Mouse (Mus musculus) gastrocnemius, adult 2 months (tissue): ENCODE results near the gene Nlrc3. TPM values are rescaled to one million over a fixed set of nuclear protein-coding genes. Genes with fewer than 3 reads are reported as not detected.
A peak's percentile ranks its signal among the peaks of the same experiment; 100 is the strongest.
"Not testable (repeated sequence)": the region's sequence is repeated elsewhere in the genome, so short reads cannot be mapped to it uniquely, and the experiment has no call there.

ENCODE experiments used
- DNase-seq: peaks from one replicate; pipeline ENCODE4 v3.0.0; 2022
- H3K27ac ChIP-seq: fragments of 200-600 bp; 2 replicates; pipeline ENCODE4 v1.8.1; 2022; ENCODE audit warnings: mild to moderate bottlenecking
- H3K4me3 ChIP-seq: fragments of 200-600 bp; 2 replicates; pipeline ENCODE4 v1.8.1; 2022; ENCODE audit warnings: mild to moderate bottlenecking, moderate library complexity
- CTCF ChIP-seq: fragments of 200-600 bp; IDR thresholded peaks from 2 replicates; pipeline ENCODE4 v1.8.1; 2022; ENCODE audit warnings: antibody characterized with exemption, mild to moderate bottlenecking, moderate library complexity
- intact Hi-C: fragments of 180-260 bp; cut with DNase I; formaldehyde crosslinking; loops from one replicate; pipeline ENCODE4 v1.15.1; 2025
- total RNA-seq, 2 experiments: library from RNA; stranded (reverse); gene quantifications; 2 replicates each; pipeline ENCODE4 v1.2.3; 2021

The Nlrc3 gene
- total RNA-seq, 2 experiments from 2014 or later: 1.6 to 4.4 TPM

DNA sequence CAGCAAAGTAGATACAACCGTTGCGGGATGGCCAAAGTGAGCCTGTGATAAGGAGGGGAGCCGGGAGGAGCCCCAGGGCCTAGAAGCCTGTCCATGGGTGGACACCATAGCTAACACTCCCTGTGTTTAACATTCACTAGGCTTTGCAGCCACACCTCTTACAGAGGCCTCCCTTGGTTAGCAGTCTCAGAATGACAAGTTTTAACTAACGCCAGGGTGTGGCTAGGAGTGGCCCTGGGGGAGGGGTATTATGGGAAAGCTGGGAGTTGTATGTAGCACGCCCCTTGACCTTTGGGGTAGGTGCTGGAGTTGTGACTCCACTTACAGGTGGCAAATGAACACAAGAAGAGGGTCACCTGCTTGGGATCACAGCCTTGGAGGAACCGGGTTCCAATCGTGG is 774 bp downstream of the Nlrc3 start:
- Histone ChIP-seq H3K4me3 (no peak overlapping the region), H3K27ac (no peak overlapping the region)
- no peak for DNase-seq
- no peak for TF ChIP-seq CTCF
- intact Hi-C loops: no loop called here

DNA sequence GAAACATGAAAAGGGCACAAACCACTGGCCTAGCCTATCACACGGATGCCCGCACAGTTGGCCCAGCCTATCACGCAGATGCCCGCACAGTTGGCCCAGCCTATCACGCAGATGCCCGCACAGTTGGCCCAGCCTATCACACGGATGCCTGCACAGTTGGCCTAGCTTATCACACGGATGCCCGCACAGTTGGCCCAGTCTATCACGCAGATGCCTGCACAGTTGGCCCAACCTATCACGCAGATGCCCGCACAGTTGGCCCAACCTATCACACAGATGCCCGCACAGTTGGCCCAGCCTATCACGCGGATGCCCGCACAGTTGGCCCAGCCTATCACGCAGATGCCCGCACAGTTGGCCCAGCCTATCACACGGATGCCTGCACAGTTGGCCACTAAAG is 2.0 kb downstream of the Nlrc3 start:
- intact Hi-C loops, H3K27ac ChIP-seq, DNase-seq, H3K4me3 ChIP-seq: not testable (repeated sequence)

DNA sequence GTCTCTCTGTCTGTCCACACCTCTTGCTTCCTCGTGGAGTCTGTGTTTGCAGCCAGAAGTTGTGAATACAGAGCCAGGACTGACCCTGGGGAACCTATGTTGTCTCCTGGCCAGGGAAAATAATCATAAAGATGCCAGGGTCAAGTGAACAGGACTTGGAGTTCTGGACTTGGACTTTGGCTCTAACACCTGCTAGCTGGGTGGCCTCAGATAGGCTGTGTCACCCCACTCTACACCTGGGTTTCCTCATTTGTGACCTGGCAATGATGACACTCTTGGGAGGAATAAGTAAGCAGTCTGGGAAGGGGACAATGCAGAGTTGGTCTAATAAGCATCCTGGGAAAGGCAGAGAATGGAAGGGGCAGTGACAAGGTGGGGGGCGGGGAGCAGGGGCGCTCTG is 10.9 kb downstream of the Nlrc3 start:
- no peak for DNase-seq
- TF ChIP-seq CTCF: no peak
- intact Hi-C loops: no loop called here
- no peak overlapping the region for H3K27ac ChIP-seq
- H3K4me3 ChIP-seq: no peak overlapping the region

DNA sequence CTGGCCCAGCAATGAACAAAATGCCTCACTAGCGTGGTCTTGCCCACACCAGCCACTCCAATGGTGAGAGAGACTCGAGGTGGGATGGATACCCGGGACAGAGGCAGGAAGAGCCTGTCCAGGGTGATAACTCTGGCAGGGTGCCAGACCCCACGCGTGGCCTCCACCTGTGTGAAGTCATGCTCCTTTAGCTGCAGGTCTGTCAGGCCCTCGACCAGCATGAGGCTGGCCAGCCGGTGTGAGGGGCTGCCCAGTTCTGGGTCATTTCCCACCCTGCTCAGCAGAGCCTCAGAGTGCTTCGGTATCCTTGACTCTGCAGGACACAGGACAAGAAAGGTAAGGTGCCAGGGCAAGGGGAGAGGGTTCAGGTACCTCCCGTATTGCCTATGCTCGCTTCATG is 11.4 kb downstream of the Nlrc3 start:
- Histone ChIP-seq H3K27ac (no peak overlapping the region), H3K4me3 (no peak overlapping the region)
- intact Hi-C loops: no loop called here
- TF ChIP-seq CTCF: no peak
- DNase-seq: no peak

DNA sequence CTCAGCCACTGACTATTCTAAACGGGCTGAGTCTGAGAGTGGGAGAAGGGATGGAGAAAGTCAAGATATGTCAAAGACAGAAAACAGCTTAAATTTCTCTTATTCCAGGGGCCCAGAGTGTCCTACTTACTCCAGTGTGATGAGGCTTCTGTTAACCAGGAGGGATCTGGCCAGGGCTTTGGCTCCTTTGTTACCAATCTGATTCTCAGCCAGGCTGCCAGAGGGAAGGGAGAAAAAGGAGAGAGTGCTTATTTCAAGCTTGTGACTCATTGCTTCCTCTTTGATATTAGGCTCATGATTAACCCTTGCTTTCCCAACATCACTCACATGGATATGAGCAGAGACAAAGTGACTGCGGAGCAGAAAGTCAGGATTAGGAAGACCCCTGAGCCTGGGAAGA is 17.2 kb downstream of the Nlrc3 start:
- no peak for DNase-seq
- no peak for TF ChIP-seq CTCF
- Histone ChIP-seq H3K27ac (peak overlapping the region; percentile 35; the same call in 1 of the 2 replicates), H3K4me3 (no peak overlapping the region)
- intact Hi-C loops: no loop called here

DNA sequence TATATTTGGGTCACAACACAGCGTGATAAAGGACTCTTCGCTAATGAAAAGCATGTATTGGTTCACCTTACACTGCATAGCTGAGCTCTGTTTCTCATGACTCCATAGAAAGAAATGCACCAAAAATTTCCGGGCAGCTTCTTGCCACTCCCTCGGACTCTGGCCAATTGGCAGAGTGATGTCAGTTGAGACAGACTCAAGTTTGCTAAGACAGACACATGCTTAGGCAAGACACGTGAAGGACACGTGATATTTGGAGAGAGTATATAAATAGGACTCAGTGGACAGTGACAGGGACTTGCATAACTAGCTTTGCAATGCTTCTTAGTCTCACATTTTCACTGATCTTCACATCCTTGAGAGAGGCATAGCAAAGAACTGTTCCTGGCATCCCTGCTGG is 20.1 kb downstream of the Nlrc3 start:
- peak; percentile 80 for DNase-seq
- Histone ChIP-seq H3K4me3 (no peak overlapping the region), H3K27ac (peak overlapping the region; percentile 75)
- intact Hi-C loops: no loop called here
- no peak for TF ChIP-seq CTCF

GRCm38 (mm10) chr16:3951141-3951540 is 25.3 kb downstream of the Nlrc3 start:
- intact Hi-C loops: no loop called here
- H3K4me3 ChIP-seq: no peak overlapping the region
- DNase-seq: no peak
- TF ChIP-seq CTCF: no peak
- H3K27ac ChIP-seq: no peak overlapping the region

GRCm38 (mm10) chr16:3934701-3935100 is 41.7 kb downstream of the Nlrc3 start:
- no peak for DNase-seq
- TF ChIP-seq CTCF: no peak
- intact Hi-C loops: no loop called here
- no peak overlapping the region for H3K27ac ChIP-seq
- no peak overlapping the region for H3K4me3 ChIP-seq

- DNase-seq: no peak
- TF ChIP-seq CTCF: no peak
- intact Hi-C loops: no loop called here
- Histone ChIP-seq H3K4me3 (no peak overlapping the region), H3K27ac (no peak overlapping the region)
Measured at GRCm38 (mm10) chr16:3934091-3934490, 42.3 kb downstream of the Nlrc3 start.

DNA sequence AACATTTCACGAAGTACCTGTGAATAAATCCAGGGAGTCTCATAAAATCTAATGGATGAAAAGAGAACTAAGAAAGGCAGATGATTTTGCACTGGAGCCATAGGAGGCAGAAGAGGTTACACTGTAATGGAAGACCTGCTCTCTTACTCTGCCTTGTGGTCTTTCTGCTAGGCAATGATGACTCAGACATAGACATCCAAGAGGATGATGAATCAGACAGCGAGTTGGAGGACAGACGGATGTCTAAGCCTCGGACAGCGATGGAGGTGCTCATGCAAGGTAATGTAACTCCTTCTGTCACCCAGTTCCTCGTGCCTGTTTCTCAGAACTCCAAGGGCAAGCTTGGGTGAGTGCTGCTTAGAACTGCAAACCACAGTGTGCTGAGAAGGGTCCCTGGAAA is 42.9 kb downstream of the Nlrc3 start:
- no peak for DNase-seq
- no peak for TF ChIP-seq CTCF
- Histone ChIP-seq H3K27ac (no peak overlapping the region), H3K4me3 (no peak overlapping the region)
- intact Hi-C loops: no loop called here

DNA sequence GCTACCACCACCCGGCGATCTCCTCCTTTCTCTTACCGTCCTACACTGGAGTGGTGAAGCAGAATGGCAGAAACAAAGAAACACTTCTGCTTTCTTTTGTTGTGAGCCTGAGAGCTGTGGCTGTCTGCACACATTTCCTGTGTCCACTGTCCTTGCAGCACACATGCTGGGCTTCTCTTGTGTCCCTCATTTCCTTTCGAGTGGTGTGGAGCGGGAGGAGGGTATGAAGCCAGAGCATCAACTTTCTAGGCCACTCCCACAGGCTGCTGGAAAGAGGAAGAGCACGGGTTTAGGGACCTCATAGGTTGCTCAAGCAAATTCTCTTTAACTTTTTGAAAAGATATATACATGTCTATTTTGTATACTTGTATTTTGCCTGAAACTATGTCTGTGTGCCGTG is 47.3 kb downstream of the Nlrc3 start:
- intact Hi-C loops: no loop called here
- H3K27ac ChIP-seq: no peak overlapping the region
- no peak for DNase-seq

GRCm38 (mm10) chr16:3928582-3928981 is 47.9 kb downstream of the Nlrc3 start:
- intact Hi-C loops: no loop called here
- DNase-seq: no peak
- no peak for TF ChIP-seq CTCF
- no peak overlapping the region for H3K27ac ChIP-seq
- no peak overlapping the region for H3K4me3 ChIP-seq

More for the DNA sequence above, 47.3 kb downstream of the Nlrc3 start:
- H3K4me3 ChIP-seq: no peak overlapping the region
- TF ChIP-seq CTCF: no peak

- no peak for DNase-seq
- Histone ChIP-seq H3K4me3 (no peak overlapping the region), H3K27ac (no peak overlapping the region)
- TF ChIP-seq CTCF: no peak
- intact Hi-C loops: no loop called here
Measured at GRCm38 (mm10) chr16:3923966-3924365, 52.5 kb downstream of the Nlrc3 start.

- no peak for DNase-seq
- H3K27ac ChIP-seq: no peak overlapping the region
- TF ChIP-seq CTCF: no peak
- intact Hi-C loops: no loop called here
- no peak overlapping the region for H3K4me3 ChIP-seq
Measured at GRCm38 (mm10) chr16:3923515-3923914, 52.9 kb downstream of the Nlrc3 start.

- Histone ChIP-seq H3K4me3 (no peak overlapping the region), H3K27ac (no peak overlapping the region)
- no peak for DNase-seq
- intact Hi-C loops: no loop called here
- no peak for TF ChIP-seq CTCF
Measured at GRCm38 (mm10) chr16:3920756-3921155, 55.7 kb downstream of the Nlrc3 start.
